Mouse (Mus musculus) right cerebral cortex, adult 2 months (tissue): ENCODE measurements at regions not wholly inside any gene's neighbourhood (a gene's known extent, or its start where the extent isn't known, plus 50 kb on each side); places are given as distances from the start of the nearest gene placed in this dataset.

ENCODE experiments used
- DNase-seq, 2 experiments: peaks; one replicate each; pipeline ENCODE4 v3.0.0; 2021 to 2022; ENCODE audit warnings: low spot score in 2 of 2

- no peak for DNase-seq
These were observed 54.7 kb upstream of the Ccser1 start for GRCm38 (mm10) chr6:61125431-61125830.

GRCm38 (mm10) chr6:61127238-61127637, 52.9 kb upstream of the Ccser1 start:
- DNase-seq, result no peak

GRCm38 (mm10) chr6:61128211-61128610, 51.9 kb upstream of the Ccser1 start:
- no peak for DNase-seq
